Mouse (Mus musculus) embryonic fibroblast, embryonic 13.5 days (primary cell): Measurements from ENCODE around the gene Tcta.

Experiments
- CTCF ChIP-seq: IDR thresholded peaks from 2 replicates; pipeline ENCODE4 v1.5.1; 2011; ENCODE audit warnings: mild to moderate bottlenecking, control low read depth, low read length, moderate library complexity, borderline replicate concordance; ENCODE audit not compliant: insufficient read depth
- POLR2A ChIP-seq: IDR thresholded peaks from 2 replicates; pipeline ENCODE4 v1.6.1; 2011; ENCODE audit warnings: low read depth, mild to moderate bottlenecking, control low read depth, low read length, moderate library complexity

DNA sequence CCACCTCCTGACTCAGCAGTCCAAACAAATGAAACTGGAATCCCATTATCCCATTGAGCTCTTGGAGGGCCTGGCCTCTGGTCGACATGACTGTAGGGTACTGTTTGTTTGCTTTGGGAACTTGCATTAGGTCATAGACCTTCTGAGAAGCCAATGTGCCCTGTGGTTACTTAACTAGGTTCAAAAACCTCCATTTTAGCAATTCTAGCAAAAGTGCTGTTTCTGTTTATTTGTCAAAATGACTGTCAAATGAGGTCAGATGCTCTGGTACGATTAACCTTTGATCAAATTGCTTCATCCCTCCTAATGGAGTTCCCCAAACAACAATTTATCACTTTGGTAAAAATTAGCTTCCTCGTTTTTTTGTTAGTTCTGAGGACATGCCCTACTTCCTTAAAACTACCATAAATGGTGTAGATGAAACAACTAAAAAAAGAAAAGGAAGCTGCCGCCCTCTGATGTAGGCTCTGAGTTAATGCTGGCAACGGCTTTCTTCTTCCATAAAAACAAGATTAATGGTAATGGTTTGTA lies 36.4 kb upstream of the Tcta start:
- TF ChIP-seq POLR2A: no peak
- TF ChIP-seq CTCF: no peak
